Mouse (Mus musculus) olfactory bulb, adult 2 months (tissue): ENCODE measurements at regions not wholly inside any gene's neighbourhood (a gene's known extent, or its start where the extent isn't known, plus 50 kb on each side); places are given as distances from the start of the nearest gene placed in this dataset.

Experiments used
- H3K27ac ChIP-seq: fragments of 200-500 bp; 2 replicates; pipeline ENCODE4 v1.5.1; 2012; ENCODE audit warnings: low read depth, low read length; ENCODE audit not compliant: insufficient read depth
- H3K4me1 ChIP-seq: fragments of 200-500 bp; 2 replicates; pipeline ENCODE4 v1.6.1; 2012; ENCODE audit warnings: low read length; ENCODE audit not compliant: control insufficient read depth, insufficient read depth
- H3K4me3 ChIP-seq: fragments of 200-500 bp; 2 replicates; pipeline ENCODE4 v1.5.1; 2012; ENCODE audit warnings: mild to moderate bottlenecking, low read depth, low read length, moderate library complexity; ENCODE audit not compliant: insufficient read depth
- CTCF ChIP-seq: fragments of 200-500 bp; IDR thresholded peaks from 2 replicates; pipeline ENCODE4 v1.5.1; 2012; ENCODE audit warnings: low read depth, mild to moderate bottlenecking, low read length, moderate library complexity; ENCODE audit not compliant: insufficient read depth
- POLR2A ChIP-seq: fragments of 200-500 bp; IDR thresholded peaks from 2 replicates; pipeline ENCODE4 v1.6.1; 2012; ENCODE audit warnings: mild to moderate bottlenecking, low read depth, low read length, moderate library complexity; ENCODE audit not compliant: insufficient read depth
- WGBS: fragments of 180-500 bp; shearing (Covaris S2); methylation state at CpG from one replicate; pipeline ENCODE4 v1.1.7; 2018; 5-methylcytosine and 5-hydroxymethylcytosine counted together

DNA sequence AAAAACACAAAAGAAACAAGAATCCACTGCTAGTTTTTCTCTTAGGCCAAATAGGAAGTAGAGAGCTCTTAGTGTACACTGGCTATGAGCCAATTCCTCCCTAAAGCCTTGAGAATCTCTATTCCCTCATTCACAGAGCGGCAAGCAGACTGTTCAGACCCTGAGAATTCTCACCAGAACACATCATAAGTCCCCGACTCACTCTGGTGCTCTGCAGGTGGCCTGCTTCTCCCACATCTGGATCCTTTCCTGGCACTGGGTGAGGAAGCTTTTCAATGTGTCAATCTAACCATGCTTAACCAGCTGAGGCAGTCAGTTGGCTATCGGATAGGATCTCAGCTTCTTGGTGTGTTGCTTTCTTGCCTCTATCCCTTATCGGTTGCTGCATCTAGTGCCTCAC lies 289.4 kb upstream of the Fam92a start:
- no peak overlapping the region for H3K4me3 ChIP-seq
- TF ChIP-seq CTCF (no peak), POLR2A (no peak)
- WGBS, result 24% methylated on average over 4 of the region's 4 CpGs
- H3K4me1 ChIP-seq, result peaks cover 3% of the 10 kb centered on the region; the same call in 1 of the 2 replicates
- no peak overlapping the region for H3K27ac ChIP-seq

DNA sequence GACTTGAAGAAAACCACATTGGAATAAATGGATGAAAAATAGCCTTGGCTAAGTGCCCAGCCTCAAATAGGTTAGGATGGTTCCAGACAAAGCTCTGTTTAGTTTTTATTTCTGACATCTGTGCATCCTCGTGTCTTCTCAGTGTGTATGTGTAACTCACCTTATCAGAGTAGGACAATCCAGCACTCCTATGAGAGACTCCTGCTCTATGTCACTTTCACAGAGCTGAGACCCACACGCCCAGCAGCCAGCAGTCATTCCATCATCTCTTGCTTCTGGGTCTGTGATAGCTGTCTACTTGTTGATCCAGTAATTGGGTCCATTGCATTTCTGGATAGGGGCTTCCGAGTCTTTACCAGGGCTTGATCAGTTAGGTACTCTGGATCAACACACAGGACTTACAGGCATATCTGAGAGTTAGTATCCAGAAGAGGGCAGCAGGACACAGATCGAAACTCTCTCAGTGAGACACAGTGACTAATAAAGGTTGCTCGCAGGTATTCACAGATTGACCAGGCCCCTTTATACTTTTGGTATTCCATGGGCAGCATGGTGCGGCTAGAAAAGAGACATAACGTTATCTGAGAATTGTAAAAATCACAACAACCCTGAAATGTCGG lies 286.3 kb upstream of the Fam92a start:
- WGBS, result 87% methylated on average over 8 of the region's 8 CpGs
- TF ChIP-seq CTCF, result no peak
- TF ChIP-seq POLR2A, result no peak
- no peak overlapping the region for H3K4me3 ChIP-seq
- peaks cover 3% of the 10 kb centered on the region; the same call in 1 of the 2 replicates for H3K4me1 ChIP-seq
- no peak overlapping the region for H3K27ac ChIP-seq

DNA sequence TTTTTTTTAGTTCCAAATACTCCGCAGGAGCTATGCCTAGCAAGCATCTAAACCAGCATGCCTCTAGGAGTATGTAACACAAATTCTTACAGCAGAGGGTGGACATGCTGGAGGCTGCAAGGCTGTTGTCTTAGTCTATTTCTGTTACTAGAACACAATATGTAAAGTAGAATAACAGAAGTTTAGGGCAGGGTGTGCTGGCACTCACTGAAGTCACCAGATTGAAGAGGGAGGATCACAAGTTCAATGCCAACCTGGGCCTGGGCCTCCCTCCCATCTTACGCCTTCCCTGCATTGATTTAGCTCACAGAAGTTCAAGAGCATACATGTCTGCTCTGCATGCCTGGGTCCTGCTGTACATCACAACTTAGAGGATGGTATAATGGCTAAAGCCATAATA lies 280.3 kb upstream of the Fam92a start:
- Histone ChIP-seq H3K27ac (no peak overlapping the region), H3K4me3 (no peak overlapping the region), H3K4me1 (no peaks in the 10 kb centered on the region)
- TF ChIP-seq POLR2A (no peak), CTCF (no peak)
- WGBS, result 75% methylated on average over 2 of the region's 2 CpGs

DNA sequence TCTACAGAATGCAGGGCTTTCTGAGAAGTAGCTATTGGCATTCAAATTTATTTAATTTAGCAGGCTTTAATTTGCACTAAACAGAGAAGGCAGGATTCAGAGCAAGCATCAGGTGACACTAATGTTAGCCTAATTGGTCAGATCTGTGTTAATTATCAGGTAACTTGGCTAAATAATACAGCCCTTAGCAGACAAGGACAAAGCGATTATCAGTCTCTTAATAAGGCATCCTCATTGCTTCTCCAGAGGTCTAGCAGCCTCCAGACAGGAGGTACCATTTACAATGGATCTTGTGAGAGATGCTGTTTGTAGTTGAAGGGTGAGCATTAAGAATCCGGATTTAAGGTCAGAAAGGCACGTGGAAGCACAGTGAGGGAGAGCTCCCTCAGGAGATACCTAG lies 253.7 kb upstream of the Fam92a start:
- no peak for TF ChIP-seq CTCF
- no peak for TF ChIP-seq POLR2A
- 44% methylated on average over 3 of the region's 3 CpGs for WGBS
- H3K4me3 ChIP-seq, result no peak overlapping the region
- no peak overlapping the region for H3K27ac ChIP-seq
- no peaks in the 10 kb centered on the region for H3K4me1 ChIP-seq

DNA sequence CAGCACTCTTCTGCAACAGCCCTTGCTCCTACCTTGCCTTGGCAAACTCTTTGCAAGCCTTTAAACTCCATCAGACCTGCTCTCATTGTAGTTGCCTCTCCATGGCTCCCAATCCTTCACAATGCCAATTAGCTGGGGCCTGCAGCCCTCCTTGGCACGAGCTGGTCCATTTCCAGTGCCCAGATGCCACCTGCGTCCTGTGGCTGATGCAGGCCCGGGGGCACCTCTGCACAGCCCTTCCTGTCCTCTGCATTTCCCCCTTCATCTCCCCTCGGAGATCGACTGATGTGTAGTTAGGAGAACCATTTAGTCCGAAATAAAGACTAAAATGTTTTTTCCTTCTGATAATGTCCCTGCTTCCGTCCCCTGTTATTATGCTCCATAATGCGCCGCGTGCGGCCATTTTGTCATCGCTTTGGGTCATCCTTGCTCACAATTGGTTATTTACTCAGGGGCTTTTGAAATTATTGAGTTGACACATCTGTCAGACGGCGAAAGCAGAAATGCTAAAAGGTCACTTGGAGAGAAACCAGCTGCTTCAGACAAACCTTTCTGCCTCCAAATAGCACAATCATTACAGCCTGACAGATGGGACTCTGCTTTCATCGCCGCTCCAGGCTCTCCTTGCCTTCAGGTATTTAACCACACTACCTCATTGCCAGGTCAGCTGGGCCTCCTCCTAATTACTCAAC lies 250.0 kb upstream of the Fam92a start:
- 88% methylated on average over 16 of the region's 16 CpGs for WGBS
- no peak overlapping the region for H3K27ac ChIP-seq
- H3K4me1 ChIP-seq, result no peaks in the 10 kb centered on the region
- TF ChIP-seq POLR2A (no peak), CTCF (no peak)
- H3K4me3 ChIP-seq, result no peak overlapping the region

DNA sequence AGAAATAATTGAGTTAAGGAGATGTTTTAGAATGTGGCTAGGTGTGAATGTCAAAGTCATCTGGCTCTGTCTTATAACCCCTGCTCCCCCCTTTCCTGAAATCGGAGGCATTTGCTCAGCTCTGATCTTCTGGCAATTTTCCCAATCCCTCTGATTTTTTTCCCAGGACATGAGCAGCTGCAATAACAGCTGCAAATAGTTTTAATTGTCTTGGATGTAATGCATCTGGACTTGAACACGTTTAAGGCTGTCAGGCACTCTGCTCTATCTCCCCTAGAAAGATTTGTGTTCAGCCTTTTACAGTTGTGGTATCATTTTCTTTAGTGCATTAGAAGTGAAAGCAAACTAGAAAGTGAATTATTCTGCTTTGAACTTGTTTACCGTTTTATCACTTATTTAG lies 246.3 kb upstream of the Fam92a start:
- no peak for TF ChIP-seq POLR2A
- TF ChIP-seq CTCF, result no peak
- Histone ChIP-seq H3K4me1 (no peaks in the 10 kb centered on the region), H3K4me3 (no peak overlapping the region), H3K27ac (no peak overlapping the region)
- WGBS, result 26% methylated on average over 3 of the region's 3 CpGs

DNA sequence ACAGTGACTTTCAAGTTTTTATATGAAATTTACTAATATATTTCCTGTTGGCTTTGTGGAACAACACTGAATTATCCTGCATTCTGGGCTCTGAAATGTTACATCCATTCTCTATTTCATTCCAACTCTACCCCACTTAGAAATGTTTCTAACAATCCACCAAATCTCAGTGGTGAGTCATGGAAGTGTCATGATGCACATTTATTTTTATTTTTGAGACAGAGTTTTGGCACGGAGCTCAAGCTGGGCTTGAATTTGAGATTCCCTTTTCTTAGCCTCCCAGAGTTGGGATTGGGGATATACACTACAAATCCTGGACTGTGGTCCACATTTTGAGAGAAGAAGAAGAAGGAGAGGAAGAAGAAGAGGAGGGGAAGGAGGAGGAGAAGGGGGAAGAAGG lies 223.5 kb upstream of the Fam92a start:
- TF ChIP-seq CTCF (no peak), POLR2A (no peak)
- 60% methylated on average over 1 of the region's 1 CpGs for WGBS
- Histone ChIP-seq H3K4me1 (no peaks in the 10 kb centered on the region), H3K4me3 (no peak overlapping the region), H3K27ac (no peak overlapping the region)

DNA sequence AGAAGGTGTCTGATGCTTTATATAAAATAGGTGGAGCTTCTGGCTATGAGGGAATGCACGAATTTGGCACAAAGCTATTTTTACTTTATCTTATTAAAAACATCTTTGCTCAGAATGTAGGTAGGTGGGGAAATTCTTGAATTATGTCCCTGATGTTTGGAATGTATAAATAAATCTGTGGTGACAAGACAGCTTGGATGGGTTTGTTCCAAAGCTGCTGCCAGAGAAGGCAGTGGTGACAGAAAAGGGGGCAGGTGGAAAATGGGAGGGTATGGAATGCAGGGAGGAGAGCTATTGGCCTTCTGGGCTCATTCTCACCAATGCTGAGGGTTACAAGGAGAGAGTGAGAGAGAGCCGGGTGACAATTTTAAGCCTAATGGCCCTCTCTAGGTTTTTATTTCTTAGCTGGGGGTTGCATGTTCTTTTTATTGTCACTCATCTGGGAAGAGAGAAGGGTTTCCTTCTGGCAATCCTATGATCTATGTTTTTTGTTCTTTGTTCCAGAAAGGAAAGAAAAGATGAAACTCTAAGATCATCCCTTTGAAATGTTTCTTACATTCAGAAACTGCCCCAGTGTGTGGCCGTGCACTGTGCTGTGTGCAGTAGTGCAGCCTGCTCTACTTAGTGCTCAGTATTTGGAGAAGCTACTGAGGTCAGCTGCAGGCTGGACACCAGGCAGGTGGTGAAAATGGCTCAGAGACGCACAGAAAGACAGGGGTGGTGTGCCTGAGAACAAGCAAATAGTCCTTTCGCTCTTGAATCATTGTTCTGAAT lies 205.2 kb upstream of the Fam92a start:
- no peak overlapping the region for H3K27ac ChIP-seq
- H3K4me3 ChIP-seq, result no peak overlapping the region
- H3K4me1 ChIP-seq, result no peaks in the 10 kb centered on the region
- no peak for TF ChIP-seq CTCF
- TF ChIP-seq POLR2A, result no peak
- WGBS, result 77% methylated on average over 5 of the region's 5 CpGs

DNA sequence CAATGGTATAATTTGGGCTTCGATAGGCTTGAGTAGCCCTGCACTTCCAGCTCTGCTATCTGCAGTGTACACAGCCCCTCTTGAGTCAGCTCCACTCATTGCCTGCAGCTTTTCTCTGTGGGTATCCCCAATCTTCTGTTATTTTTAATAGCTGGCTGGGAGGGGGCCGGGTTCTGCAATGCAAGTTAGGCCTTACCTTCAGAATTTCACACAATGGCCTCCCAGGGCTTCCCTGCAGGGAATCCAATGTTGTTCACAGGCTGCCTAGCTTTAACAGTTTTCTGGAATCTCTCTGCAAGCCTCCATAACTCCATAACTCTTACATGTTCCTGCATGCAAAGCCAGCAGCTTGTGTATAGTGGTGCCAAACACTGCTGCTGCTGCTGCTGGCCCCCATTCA lies 197.7 kb upstream of the Fam92a start:
- TF ChIP-seq POLR2A, result no peak
- TF ChIP-seq CTCF, result no peak
- no peak overlapping the region for H3K27ac ChIP-seq
- H3K4me1 ChIP-seq, result no peaks in the 10 kb centered on the region
- no peak overlapping the region for H3K4me3 ChIP-seq
- 28% methylated on average over 2 of the region's 2 CpGs for WGBS
